Comparison of ENCODE assay signal across 9 mouse cellular contexts in the genomic region with DNA sequence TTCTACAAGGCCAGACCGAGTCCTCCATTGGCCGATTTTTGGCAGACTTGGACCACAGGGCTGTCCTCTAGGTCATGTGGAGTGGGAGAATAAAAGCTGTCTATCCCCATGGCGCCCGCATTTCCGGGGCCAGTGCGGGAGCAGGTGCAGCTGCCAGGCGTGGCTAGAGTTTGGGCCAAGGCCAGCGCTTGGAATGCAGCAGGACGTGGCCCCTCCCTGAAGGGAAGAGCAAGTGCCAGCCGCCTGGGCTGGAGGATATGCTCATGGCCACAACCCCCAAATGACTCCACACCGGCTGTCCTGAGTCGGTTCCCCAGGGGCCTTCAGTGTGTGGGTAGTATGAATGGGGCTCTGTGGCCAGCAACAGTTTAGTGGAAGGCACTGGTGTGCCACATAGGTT. TPM values are rescaled to one million over a fixed set of nuclear protein-coding genes. Genes with fewer than 3 reads are reported as not detected.
DNase-seq lines count a peak whose midpoint lies in the region; ATAC-seq and TF ChIP-seq lines count a peak whose summit lies in the region.
"Had no signal": no experiment of that assay in that cellular context is flagged by ENCODE, and none has a peak within 500 bp of the region (broad histone marks: within the 10 kb centered on the region; RNA-seq: fewer than 3 reads in every experiment).

No protein-coding gene starts in this region.

- H3K36me3 ChIP-seq in kidney, embryonic 15.5 days, result no peaks in the 10 kb centered on the region
- H3K36me3 ChIP-seq in lung, postnatal 0 days (ENCODE audit: insufficient read depth, low read length), result no peaks in the 10 kb centered on the region

- H3K27me3 ChIP-seq in kidney, embryonic 15.5 days, result peaks cover 45% of the 10 kb centered on the region
- H3K27me3 ChIP-seq in lung, postnatal 0 days (replicated peaks; ENCODE audit: insufficient read depth, low read length), result peaks cover 10% of the 10 kb centered on the region; the same call in 1 of the 2 replicates

- no peak for ATAC-seq in kidney, embryonic 15.5 days (replicated peaks; ENCODE audit: low FRiP score)
- peak; percentile 68 for ATAC-seq in lung, postnatal 0 days

- TF ChIP-seq CTCF in lung, postnatal 0 days (IDR thresholded peaks at IDR 0.05), result no peak

- whole genome bisulfite sequencing in kidney, embryonic 15.5 days, result 78% methylated on average over 12 of the region's 12 CpGs
- WGBS in lung, postnatal 0 days, result 32% methylated on average over 12 of the region's 12 CpGs

- H3K4me1 ChIP-seq in kidney, embryonic 15.5 days, result peaks cover 13% of the 10 kb centered on the region
- H3K4me1 ChIP-seq in lung, postnatal 0 days (ENCODE audit: insufficient read depth, low read depth, low read length), result peaks cover 4% of the 10 kb centered on the region; the same call in 1 of the 2 replicates

- no peak overlapping the region for H3K9ac ChIP-seq in kidney, embryonic 15.5 days
- H3K9ac ChIP-seq in lung, postnatal 0 days (replicated peaks; ENCODE audit: low read depth), result no peak overlapping the region

- TF ChIP-seq EP300 in lung, postnatal 0 days (IDR thresholded peaks at IDR 0.05), result no peak

- H3K27ac ChIP-seq in kidney, embryonic 15.5 days, result no peak overlapping the region
- no peak overlapping the region for H3K27ac ChIP-seq in lung, postnatal 0 days (ENCODE audit: low read length)

- DNase-seq in kidney, postnatal 10 days, result peak; percentile 48
- DNase-seq in adrenal gland, adult 18-20 months (ENCODE audit: low spot score in 2 of 2), result peak; percentile 45 to 46
- DNase-seq in cerebellum, postnatal 10 days, result peak; percentile 79 to 85
- peak; percentile 72 for DNase-seq in lung, postnatal 0 days (ENCODE audit: low spot score)
- no peak for DNase-seq in spleen, postnatal 36 days (ENCODE audit: low spot score in 2 of 2)
- no peak for DNase-seq in spleen, postnatal 14 days (ENCODE audit: low spot score in 2 of 2)
- DNase-seq in thymus, postnatal 25 days, result no peak

- H3K9me3 ChIP-seq in kidney, embryonic 15.5 days (replicated peaks), result no peaks in the 10 kb centered on the region
- no peaks in the 10 kb centered on the region for H3K9me3 ChIP-seq in lung, postnatal 0 days (ENCODE audit: low read length)

- H3K4me3 ChIP-seq in kidney, embryonic 15.5 days (replicated peaks), result no peak overlapping the region
- H3K4me3 ChIP-seq in lung, postnatal 0 days (ENCODE audit: low read depth, low read length), result no peak overlapping the region

- no peak overlapping the region for H3K4me2 ChIP-seq in kidney, embryonic 15.5 days
- H3K4me2 ChIP-seq in lung, postnatal 0 days (replicated peaks; ENCODE audit: low read depth, low read length), result no peak overlapping the region

RNA-seq across cellular contexts. Expression of a gene that starts 1.5 kb away (rescaled TPM):
- 1.1 TPM in 2 replicates for polyA plus RNA-seq in kidney, embryonic 15.5 days (2015; fragmentation: Nextera tagmentation; extraction: Ambion mirVana)
- total RNA-seq in adrenal gland, adult 18-20 months (2021), result 10 to 100 TPM in 1 of 2 experiments, 1 to 10 TPM in 1; 7.4 to 16.0 TPM
- polyA plus RNA-seq in lung, postnatal 0 days (2015; fragmentation: Nextera tagmentation; extraction: Ambion mirVana), result 0.56 and 0.67 TPM in 2 replicates

RNA-seq across cellular contexts. Expression of a gene that starts 13.8 kb away (rescaled TPM):
- polyA plus RNA-seq in kidney, embryonic 15.5 days (2015; fragmentation: Nextera tagmentation; extraction: Ambion mirVana), result 2.6 and 3.6 TPM in 2 replicates
- under 1 TPM; 0.22 to 0.96 TPM for total RNA-seq in adrenal gland, adult 18-20 months (2021)
- 0.73 and 0.82 TPM in 2 replicates for polyA plus RNA-seq in lung, postnatal 0 days (2015; fragmentation: Nextera tagmentation; extraction: Ambion mirVana)
- polyA plus RNA-seq: embryonic facial prominence, embryonic 11.5 days had no signal

RNA-seq across cellular contexts. Expression of a gene that starts 50.5 kb away (rescaled TPM):
- polyA plus RNA-seq in kidney, embryonic 15.5 days (2015; fragmentation: Nextera tagmentation; extraction: Ambion mirVana), result 174 and 196 TPM in 2 replicates
- 100 to 1,000 TPM; 115 TPM for total RNA-seq in adrenal gland, adult 18-20 months (2021)
- 170 and 184 TPM in 2 replicates for polyA plus RNA-seq in lung, postnatal 0 days (2015; fragmentation: Nextera tagmentation; extraction: Ambion mirVana)

Comparison
In these comparisons a context has a peak if more than half of its experiments do, and no peak if none do; other contexts are left out.
1. DNase-seq: peak in kidney, postnatal 10 days (single experiment), adrenal gland, adult 18-20 months (2 of 2), cerebellum, postnatal 10 days (2 of 2) and lung, postnatal 0 days (single experiment); none in spleen, postnatal 36 days (0 of 2), spleen, postnatal 14 days (0 of 2) and thymus, postnatal 25 days (single experiment).